Mouse (Mus musculus) forebrain, embryonic 12.5 days (tissue): ENCODE measurements at regions not wholly inside any gene's neighbourhood (a gene's known extent, or its start where the extent isn't known, plus 50 kb on each side); places are given as distances from the start of the nearest gene placed in this dataset.

Experiments
- ATAC-seq: fragments of 200-750 bp; cut with Nextera tagmentation; 2 replicates; pipeline ENCODE4 v1.8.0; 2017; ENCODE audit warnings: moderate TSS enrichment; ENCODE audit not compliant: low FRiP score
- H3K27ac ChIP-seq: fragments of 300-500 bp; sonication (generic); 2 replicates; pipeline ENCODE4 v1.5.1; 2016; ENCODE audit warnings: mild to moderate bottlenecking
- H3K27me3 ChIP-seq: fragments of 300-500 bp; sonication (generic); 2 replicates; pipeline ENCODE4 v1.6.1; 2016; ENCODE audit warnings: mild to moderate bottlenecking
- H3K36me3 ChIP-seq: fragments of 300-500 bp; sonication (generic); replicated peaks from 2 replicates; pipeline ENCODE4 v1.6.1; 2016; ENCODE audit warnings: mild to moderate bottlenecking
- H3K4me1 ChIP-seq: fragments of 300-500 bp; sonication (generic); 2 replicates; pipeline ENCODE4 v1.6.1; 2016
- H3K4me2 ChIP-seq: fragments of 300-500 bp; sonication (generic); 2 replicates; pipeline ENCODE4 v1.6.1; 2016; ENCODE audit warnings: mild to moderate bottlenecking, moderate library complexity
- H3K4me3 ChIP-seq: fragments of 300-500 bp; sonication (generic); replicated peaks from 2 replicates; pipeline ENCODE4 v1.5.1; 2016; ENCODE audit warnings: mild to moderate bottlenecking
- H3K9ac ChIP-seq: fragments of 300-500 bp; sonication (generic); 2 replicates; pipeline ENCODE4 v1.6.1; 2016; ENCODE audit warnings: mild to moderate bottlenecking
- H3K9me3 ChIP-seq: fragments of 300-500 bp; sonication (generic); 2 replicates; pipeline ENCODE4 v1.6.1; 2016
- WGBS: fragments of 180-500 bp; shearing (Covaris S2); methylation state at CpG from one replicate; pipeline ENCODE4 v1.1.7; 2016; 5-methylcytosine and 5-hydroxymethylcytosine counted together

GRCm38 (mm10) chr19:18331811-18332210 is 299.8 kb downstream of the Ostf1 start:
- peaks cover 12% of the 10 kb centered on the region; the same call in 1 of the 2 replicates for H3K4me1 ChIP-seq
- ATAC-seq, result no peak
- H3K9me3 ChIP-seq, result no peaks in the 10 kb centered on the region
- H3K27ac ChIP-seq, result no peak overlapping the region
- no peak overlapping the region for H3K4me2 ChIP-seq
- no peak overlapping the region for H3K9ac ChIP-seq
- no peaks in the 10 kb centered on the region for H3K27me3 ChIP-seq
- no peak overlapping the region for H3K4me3 ChIP-seq
- whole genome bisulfite sequencing, result 82% methylated on average over 7 of the region's 7 CpGs
- H3K36me3 ChIP-seq, result no peaks in the 10 kb centered on the region

- no peak for ATAC-seq
- WGBS, result 87% methylated on average over 2 of the region's 2 CpGs
- Histone ChIP-seq H3K9me3 (no peaks in the 10 kb centered on the region), H3K27me3 (no peaks in the 10 kb centered on the region), H3K4me3 (no peak overlapping the region), H3K36me3 (no peaks in the 10 kb centered on the region), H3K27ac (no peak overlapping the region), H3K4me1 (peaks cover 8% of the 10 kb centered on the region; the same call in 1 of the 2 replicates), H3K9ac (no peak overlapping the region), H3K4me2 (no peak overlapping the region)
Observed at GRCm38 (mm10) chr19:18329421-18329820, 302.2 kb downstream of the Ostf1 start.

- Histone ChIP-seq H3K9me3 (no peaks in the 10 kb centered on the region), H3K4me1 (peaks cover 5% of the 10 kb centered on the region; the same call in 1 of the 2 replicates), H3K27me3 (no peaks in the 10 kb centered on the region), H3K9ac (no peak overlapping the region), H3K4me2 (no peak overlapping the region), H3K27ac (no peak overlapping the region), H3K4me3 (no peak overlapping the region), H3K36me3 (no peaks in the 10 kb centered on the region)
- ATAC-seq, result no peak
- 72% methylated on average over 1 of the region's 1 CpGs for WGBS
Observed at GRCm38 (mm10) chr19:18318391-18318944, 313.2 kb downstream of the Ostf1 start.

GRCm38 (mm10) chr19:18273415-18273814 is 358.2 kb downstream of the Ostf1 start:
- ATAC-seq, result no peak
- 91% methylated on average over 1 of the region's 1 CpGs for WGBS
- no peaks in the 10 kb centered on the region for H3K4me1 ChIP-seq

GRCm38 (mm10) chr19:18255074-18255684 is 376.4 kb downstream of the Ostf1 start:
- Histone ChIP-seq H3K36me3 (no peaks in the 10 kb centered on the region), H3K9ac (no peak overlapping the region), H3K9me3 (no peaks in the 10 kb centered on the region), H3K27me3 (no peaks in the 10 kb centered on the region), H3K4me1 (no peaks in the 10 kb centered on the region), H3K4me2 (peak overlapping the region; percentile 17; the same call in 1 of the 2 replicates), H3K4me3 (no peak overlapping the region), H3K27ac (no peak overlapping the region)
- ATAC-seq, result no peak
- WGBS, result 68% methylated on average over 14 of the region's 14 CpGs

More at GRCm38 (mm10) chr19:18273415-18273814, 358.2 kb downstream of the Ostf1 start:
- H3K27ac ChIP-seq, result no peak overlapping the region
- no peak overlapping the region for H3K4me2 ChIP-seq
- no peaks in the 10 kb centered on the region for H3K9me3 ChIP-seq
- no peak overlapping the region for H3K4me3 ChIP-seq
- no peaks in the 10 kb centered on the region for H3K27me3 ChIP-seq
- H3K36me3 ChIP-seq, result no peaks in the 10 kb centered on the region
- H3K9ac ChIP-seq, result no peak overlapping the region

- H3K27me3 ChIP-seq, result no peaks in the 10 kb centered on the region
- no peaks in the 10 kb centered on the region for H3K4me1 ChIP-seq
- no peaks in the 10 kb centered on the region for H3K9me3 ChIP-seq
- 0 out of 2 replicates have a peak, but pooled peaks have one; percentile 44 for ATAC-seq
- H3K9ac ChIP-seq, result no peak overlapping the region
- H3K4me3 ChIP-seq, result no peak overlapping the region
- whole genome bisulfite sequencing, result 59% methylated on average over 4 of the region's 4 CpGs
- H3K36me3 ChIP-seq, result no peaks in the 10 kb centered on the region
- no peak overlapping the region for H3K27ac ChIP-seq
- H3K4me2 ChIP-seq, result no peak overlapping the region
Observed at GRCm38 (mm10) chr19:18253333-18253732, 378.3 kb downstream of the Ostf1 start.
